Mouse (Mus musculus) G1E (cell line): ENCODE data around the gene Psen1. TPM values are rescaled to one million over a fixed set of nuclear protein-coding genes. Genes with fewer than 3 reads are reported as not detected.

Source experiments
- ATAC-seq: 2 replicates; pipeline ENCODE4 v1.8.0; 2016; ENCODE audit warnings: mild to moderate bottlenecking; ENCODE audit not compliant: insufficient number of reproducible peaks, poor library complexity, low FRiP score, severe bottlenecking; ENCODE audit errors: extremely low read depth
- DNase-seq: peaks from one replicate; pipeline ENCODE4 v3.0.0; 2012; ENCODE audit warnings: low spot score
- H3K27me3 ChIP-seq: 2 replicates; pipeline ENCODE4 v1.6.1; 2012; ENCODE audit warnings: mild to moderate bottlenecking, low read length, inconsistent platforms; ENCODE audit not compliant: insufficient read depth
- H3K36me3 ChIP-seq: replicated peaks from 2 replicates; pipeline ENCODE3; 2012; ENCODE audit warnings: mild to moderate bottlenecking, inconsistent platforms
- H3K4me1 ChIP-seq: 2 replicates; pipeline ENCODE4 v1.6.1; 2012; ENCODE audit warnings: low read depth, low read length, inconsistent platforms, mixed read lengths; ENCODE audit not compliant: insufficient read depth
- H3K4me3 ChIP-seq: 2 replicates; pipeline ENCODE4 v1.5.1; 2012; ENCODE audit warnings: low read depth, mild to moderate bottlenecking, inconsistent platforms, low read length, moderate library complexity, mixed read lengths
- H3K9me3 ChIP-seq: replicated peaks from 2 replicates; pipeline ENCODE4 v1.6.1; 2012; ENCODE audit warnings: inconsistent platforms
- CTCF ChIP-seq: IDR thresholded peaks from 2 replicates; pipeline ENCODE4 v1.5.1; 2012; ENCODE audit warnings: low read depth, low read length, inconsistent platforms, mixed read lengths
- GATA1 ChIP-seq: IDR thresholded peaks from 2 replicates; pipeline ENCODE4 v1.6.1; 2012; ENCODE audit warnings: borderline replicate concordance, low read length, inconsistent platforms, mixed read lengths
- GATA2 ChIP-seq: IDR thresholded peaks from 2 replicates; pipeline ENCODE4 v1.6.1; 2012; ENCODE audit warnings: low read depth, low read length, inconsistent platforms, borderline replicate concordance
- POLR2AphosphoS5 ChIP-seq: IDR thresholded peaks from 2 replicates; pipeline ENCODE4 v1.6.1; 2012; ENCODE audit warnings: low read depth, low read length, inconsistent platforms; ENCODE audit not compliant: insufficient replicate concordance
- TAL1 ChIP-seq: conservative IDR thresholded peaks from 2 replicates; pipeline ENCODE4 v1.6.1; 2012; ENCODE audit warnings: low read depth, low read length, inconsistent platforms, mixed read lengths
- polyA plus RNA-seq: library from polyadenylated mRNA; stranded (reverse); fragments of >175 nt; gene quantifications from 2 replicates; pipeline ENCODE4 v1.2.3, GENCODE M21; 2012
- total RNA-seq, 2 experiments: library from RNA; stranded (forward) in 1 of 2; stranded (reverse) in 1 of 2; fragments of 200-1000 nt in 1 of 2; fragments of >200 nt in 1 of 2; fragmentation: Nextera tagmentation in 1 of 2; gene quantifications; 2 replicates each; pipeline ENCODE4 v1.2.3; 2014 to 2017

The Psen1 gene
- total and polyA plus RNA-seq, 3 experiments, result 32.5 to 123 (median 74.3) TPM

- H3K27me3 ChIP-seq, result no peaks in the 10 kb centered on the region
- DNase-seq (no peak), ATAC-seq (no peak)
- H3K4me3 ChIP-seq, result no peak overlapping the region
- TF ChIP-seq GATA1 (no peak), CTCF (no peak), POLR2AphosphoS5 (no peak), GATA2 (no peak), TAL1 (no peak)
- peaks cover 91% of the 10 kb centered on the region for H3K36me3 ChIP-seq
- no peaks in the 10 kb centered on the region for H3K4me1 ChIP-seq
- H3K9me3 ChIP-seq, result no peaks in the 10 kb centered on the region
Observed at GRCm38 (mm10) chr12:83721281-83721680, 33.3 kb downstream of the Psen1 start.

- no peaks in the 10 kb centered on the region for H3K27me3 ChIP-seq
- H3K4me1 ChIP-seq, result no peaks in the 10 kb centered on the region
- no peak overlapping the region for H3K4me3 ChIP-seq
- DNase-seq (no peak), ATAC-seq (no peak)
- H3K9me3 ChIP-seq, result no peaks in the 10 kb centered on the region
- TF ChIP-seq GATA1 (no peak), CTCF (no peak), TAL1 (no peak), POLR2AphosphoS5 (no peak), GATA2 (no peak)
- H3K36me3 ChIP-seq, result peaks cover 91% of the 10 kb centered on the region
Observed at GRCm38 (mm10) chr12:83723037-83723436, 35.1 kb downstream of the Psen1 start.

- Histone ChIP-seq H3K9me3 (no peaks in the 10 kb centered on the region), H3K4me3 (no peak overlapping the region), H3K4me1 (no peaks in the 10 kb centered on the region), H3K36me3 (peaks cover 94% of the 10 kb centered on the region), H3K27me3 (no peaks in the 10 kb centered on the region)
- DNase-seq (no peak), ATAC-seq (no peak)
- TF ChIP-seq GATA2, result no peak
- TF ChIP-seq TAL1, result no peak
- no peak for TF ChIP-seq POLR2AphosphoS5
- TF ChIP-seq GATA1, result no peak
- TF ChIP-seq CTCF, result no peak
Observed at GRCm38 (mm10) chr12:83726510-83727308, 38.8 kb downstream of the Psen1 start.

- ATAC-seq, result no peak
- no peaks in the 10 kb centered on the region for H3K27me3 ChIP-seq
- H3K9me3 ChIP-seq, result no peaks in the 10 kb centered on the region
- H3K4me1 ChIP-seq, result no peaks in the 10 kb centered on the region
- DNase-seq, result no peak
- H3K4me3 ChIP-seq, result no peak overlapping the region
- TF ChIP-seq TAL1 (no peak), POLR2AphosphoS5 (no peak), GATA2 (no peak), GATA1 (no peak), CTCF (no peak)
- H3K36me3 ChIP-seq, result peaks cover 98% of the 10 kb centered on the region
Observed at GRCm38 (mm10) chr12:83732225-83732624, 44.3 kb downstream of the Psen1 start.

GRCm38 (mm10) chr12:83734047-83734446 is 46.1 kb downstream of the Psen1 start:
- H3K27me3 ChIP-seq, result no peaks in the 10 kb centered on the region
- DNase-seq, result no peak
- H3K4me3 ChIP-seq, result no peak overlapping the region
- TF ChIP-seq TAL1, result no peak
- TF ChIP-seq CTCF, result no peak
- no peak for TF ChIP-seq GATA1
- TF ChIP-seq GATA2, result no peak
- no peak for TF ChIP-seq POLR2AphosphoS5
- peaks cover 82% of the 10 kb centered on the region for H3K36me3 ChIP-seq
- ATAC-seq, result no peak
- no peaks in the 10 kb centered on the region for H3K4me1 ChIP-seq
- H3K9me3 ChIP-seq, result no peaks in the 10 kb centered on the region

GRCm38 (mm10) chr12:83736236-83736635 is 48.3 kb downstream of the Psen1 start:
- no peaks in the 10 kb centered on the region; the same call in none of the 2 replicates for H3K27me3 ChIP-seq
- H3K4me1 ChIP-seq, result no peaks in the 10 kb centered on the region
- no peaks in the 10 kb centered on the region for H3K9me3 ChIP-seq
- ATAC-seq (no peak), DNase-seq (no peak)
- no peak for TF ChIP-seq GATA2
- TF ChIP-seq POLR2AphosphoS5, result no peak
- H3K4me3 ChIP-seq, result no peak overlapping the region
- H3K36me3 ChIP-seq, result peaks cover 60% of the 10 kb centered on the region
